Mouse (Mus musculus) lung, postnatal 0 days (tissue): ENCODE data around the gene Rps2.

Experiments used
- CTCF ChIP-seq: IDR thresholded peaks from 2 replicates; pipeline ENCODE4 v1.5.1; 2016; ENCODE audit warnings: antibody characterized with exemption, mild to moderate bottlenecking
- EP300 ChIP-seq: IDR thresholded peaks from 2 replicates; pipeline ENCODE4 v1.6.1; 2016; ENCODE audit warnings: antibody characterized with exemption, mild to moderate bottlenecking, control low read depth

DNA sequence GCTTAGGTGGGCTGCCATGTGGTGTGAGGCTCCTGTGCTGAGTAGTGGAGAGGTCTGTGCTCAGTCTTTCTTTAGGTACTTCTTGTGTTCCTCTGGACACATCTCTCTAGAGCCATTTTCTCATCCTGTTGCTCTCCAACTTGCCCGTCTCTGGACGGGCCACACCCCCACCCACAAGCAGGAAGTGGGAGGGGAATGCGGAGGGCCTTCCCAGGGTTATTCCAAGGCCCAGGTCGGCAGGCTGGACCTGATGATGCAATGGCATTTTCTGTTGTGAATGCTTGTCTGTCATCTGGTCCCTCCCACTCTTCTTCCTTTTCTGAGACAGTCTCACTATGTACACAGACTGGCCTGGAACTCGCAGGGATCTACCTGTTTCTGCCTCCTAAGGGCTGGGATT is 45.8 kb upstream of the Rps2 start:
- TF ChIP-seq CTCF (no peak), EP300 (no peak)
